Mouse (Mus musculus): ENCODE data around the gene Srrm1.
"Not testable (repeated sequence)": the region's sequence is repeated elsewhere in the genome, so short reads cannot be mapped to it uniquely, and the experiment has no call there.

Gene Srrm1

DNA sequence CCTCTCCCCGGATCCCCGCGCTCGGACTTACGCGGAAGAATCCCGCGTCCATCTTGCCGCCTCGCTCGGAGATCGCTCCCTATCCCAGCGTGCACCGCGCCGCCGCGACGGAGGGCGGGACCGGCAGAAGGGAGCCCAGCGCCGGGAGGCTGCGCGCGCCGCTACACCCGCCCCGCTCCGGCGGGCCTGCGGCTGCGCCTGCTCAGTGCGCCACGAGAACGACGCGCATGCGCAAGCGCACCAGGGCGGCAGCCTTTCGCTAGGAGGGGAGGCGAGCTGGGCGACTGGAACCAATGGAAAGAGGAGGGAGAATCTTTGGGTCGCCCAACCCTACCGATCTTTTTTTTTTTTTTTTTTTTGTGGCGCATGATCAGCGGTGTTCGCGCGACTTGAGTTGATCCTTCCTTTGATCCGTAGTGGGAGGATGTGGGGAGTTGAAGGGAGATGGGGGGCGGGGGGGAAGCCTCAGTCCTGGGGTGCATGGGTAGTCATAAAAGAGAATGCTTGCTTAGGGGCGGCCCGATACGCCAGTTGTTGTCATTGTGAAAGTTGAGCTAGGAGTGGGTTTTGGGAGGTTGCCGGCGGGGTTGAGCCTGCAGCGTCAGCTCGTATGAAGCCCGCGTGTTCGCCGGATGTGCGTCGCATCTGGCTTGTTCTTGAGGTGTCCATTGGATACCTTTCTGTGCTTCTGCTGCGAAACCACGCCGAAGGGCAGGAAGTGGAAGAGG is at the start of gene Srrm1:
Srrm1 (minus strand) TSS at position 256 of the 728 bp plus-strand sequence.
- in situ Hi-C loops (cut with MboI): no loop called here

GRCm38 (mm10) chr4:135401881-135402280 is 48.8 kb upstream of the Srrm1 start:
- in situ Hi-C loops (cut with MboI): no loop called here

GRCm38 (mm10) chr4:135397991-135398390 is 44.9 kb upstream of the Srrm1 start, which contains the start of gene Ncmap:
TSS of gene Ncmap (minus strand) at chr4:135398227.
- in situ Hi-C loops (cut with MboI): no loop called here

DNA sequence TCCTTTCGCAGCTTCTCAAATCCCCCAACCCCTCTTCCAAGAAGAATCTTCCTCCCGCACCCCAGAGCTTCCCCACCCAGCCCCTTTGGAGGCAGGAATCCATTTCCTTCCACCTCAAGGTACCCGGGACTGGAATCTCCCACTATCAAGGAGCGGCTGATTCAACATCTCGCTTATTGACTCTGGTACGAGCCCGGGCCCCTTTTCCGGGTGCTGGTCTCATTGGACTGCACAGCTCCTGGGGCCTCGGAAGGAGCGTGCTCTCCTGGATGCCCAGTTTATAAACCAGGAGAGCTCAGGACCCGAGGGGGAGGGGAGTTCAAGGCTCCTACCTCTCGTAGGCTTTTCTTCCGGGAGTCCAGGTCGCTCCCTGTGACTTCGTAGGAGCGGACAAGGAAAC is 44.4 kb upstream of the Srrm1 start:
- in situ Hi-C loops (cut with MboI): no loop called here

DNA sequence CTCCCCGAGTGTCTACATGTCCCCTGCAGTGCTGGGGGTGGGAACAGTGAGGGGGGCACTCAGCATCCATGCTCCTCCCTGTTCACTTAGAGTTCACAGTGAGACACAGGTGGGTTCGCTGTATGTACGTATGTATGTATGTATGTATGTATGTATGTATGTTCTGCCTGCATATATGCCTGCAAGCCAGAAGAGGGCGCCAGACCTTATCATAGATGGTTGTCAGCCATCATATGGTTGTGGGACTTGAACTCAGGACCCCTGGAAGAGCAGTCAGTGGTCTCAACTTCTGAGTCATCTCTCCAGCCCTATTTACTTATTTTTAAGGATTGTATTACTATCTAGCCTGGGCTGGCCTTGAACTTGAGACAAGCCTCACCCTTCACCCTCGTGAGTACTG is 43.2 kb upstream of the Srrm1 start:
- in situ Hi-C loops (cut with MboI): no loop called here

DNA sequence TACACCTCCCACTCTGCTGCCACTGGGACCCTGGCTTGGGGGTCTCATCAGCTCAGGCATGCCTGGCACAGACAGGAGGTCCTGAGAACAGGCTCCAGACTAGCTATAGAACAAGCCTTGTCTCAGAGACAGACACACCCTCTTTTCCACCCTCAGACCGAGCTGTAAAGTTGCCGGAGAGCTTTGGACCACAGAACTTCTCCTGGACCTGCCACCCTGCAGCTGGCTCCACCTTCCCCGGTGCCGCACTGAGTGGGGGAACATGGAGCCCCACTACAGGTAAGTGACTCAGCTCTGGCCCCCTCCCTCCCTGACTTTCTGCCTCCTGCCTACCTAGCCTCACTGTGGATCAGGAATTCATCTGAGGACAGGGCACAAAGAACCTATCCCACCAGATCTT is 42.3 kb upstream of the Srrm1 start:
- in situ Hi-C loops (cut with MboI): no loop called here

DNA sequence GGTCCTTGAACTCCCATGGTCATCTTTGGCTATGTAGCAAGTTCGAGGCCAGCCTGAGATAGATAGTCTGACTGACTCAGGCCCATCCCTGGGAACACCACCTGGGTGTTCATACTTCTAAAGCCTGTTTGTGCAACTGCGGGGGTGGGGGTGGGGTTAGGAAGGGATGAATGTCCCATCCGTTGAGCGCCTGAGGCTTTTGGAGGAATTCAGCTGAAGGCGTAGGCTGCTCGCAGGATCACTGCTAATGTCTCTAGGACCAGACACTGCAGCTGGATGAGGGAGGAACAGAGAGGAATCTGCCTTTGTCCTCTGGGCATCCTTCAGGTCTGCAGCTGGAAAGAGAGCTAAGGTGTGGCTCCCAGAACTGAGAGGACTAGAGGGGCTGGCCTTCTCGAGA is 41.5 kb upstream of the Srrm1 start:
- in situ Hi-C loops (cut with MboI): no loop called here

DNA sequence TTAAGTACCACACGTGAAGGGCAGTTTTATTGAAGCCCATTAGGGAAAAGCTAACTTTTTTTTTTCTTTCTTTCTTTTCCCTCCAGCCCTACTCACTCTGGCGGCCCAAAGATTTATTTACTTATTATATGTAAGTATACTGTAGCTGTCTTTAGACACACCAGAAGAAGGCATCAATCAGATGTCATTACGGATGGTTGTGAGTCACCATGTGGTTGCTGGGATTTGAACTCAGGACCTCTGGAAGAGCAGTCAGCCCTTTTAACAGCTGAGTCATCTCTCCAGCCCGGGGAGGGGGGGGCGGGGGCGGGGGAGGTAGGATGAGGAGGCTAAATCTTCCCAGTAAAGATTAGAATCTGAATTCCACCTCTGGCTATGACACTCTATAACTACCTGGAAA is 40.3 kb upstream of the Srrm1 start:
- in situ Hi-C loops (cut with MboI): no loop called here

GRCm38 (mm10) chr4:135392801-135393200 is 39.7 kb upstream of the Srrm1 start:
- in situ Hi-C loops (cut with MboI): no loop called here

DNA sequence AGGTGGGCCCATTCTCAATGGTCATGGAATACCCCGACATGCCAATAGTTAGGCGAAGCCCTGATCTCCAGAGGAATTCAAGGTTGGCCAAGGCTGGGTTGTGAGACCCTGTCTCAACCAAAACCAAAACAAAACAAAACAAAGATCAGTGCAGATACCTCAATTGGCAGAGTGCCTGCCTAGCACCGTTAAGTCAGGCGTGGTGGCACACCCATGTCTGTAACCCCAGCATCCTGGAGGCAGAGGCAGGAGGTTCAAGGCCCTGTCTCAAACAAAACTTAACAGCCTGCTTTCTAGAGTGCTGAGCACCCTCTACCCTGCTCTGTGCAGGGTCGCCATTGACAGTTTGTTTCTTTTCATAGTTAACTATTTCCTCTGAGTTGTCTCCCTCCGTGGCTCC is 37.9 kb upstream of the Srrm1 start:
- in situ Hi-C loops (cut with MboI): no loop called here

- in situ Hi-C loops (cut with MboI): no loop called here
Measured at GRCm38 (mm10) chr4:135385614-135386013, 32.5 kb upstream of the Srrm1 start.

DNA sequence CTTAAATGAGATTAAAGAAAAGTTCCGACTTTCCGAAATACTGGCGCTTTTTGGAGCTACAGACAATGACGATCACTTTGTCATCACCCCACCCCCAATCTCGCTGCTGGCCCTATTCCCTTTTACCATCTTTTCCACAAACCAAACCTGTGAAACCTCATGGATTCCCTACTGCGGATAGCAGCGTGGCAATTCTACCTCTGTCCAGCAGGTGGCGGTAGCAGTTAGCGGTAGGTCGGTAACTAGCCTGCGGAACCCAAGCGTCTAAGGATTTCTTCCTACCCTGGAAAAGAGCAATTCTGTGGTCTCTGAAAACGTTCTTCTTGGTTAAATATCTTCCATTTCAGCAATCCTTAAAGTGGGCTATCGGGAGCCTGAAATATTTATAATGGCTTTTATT is 29.2 kb upstream of the Srrm1 start:
- in situ Hi-C loops (cut with MboI): no loop called here

DNA sequence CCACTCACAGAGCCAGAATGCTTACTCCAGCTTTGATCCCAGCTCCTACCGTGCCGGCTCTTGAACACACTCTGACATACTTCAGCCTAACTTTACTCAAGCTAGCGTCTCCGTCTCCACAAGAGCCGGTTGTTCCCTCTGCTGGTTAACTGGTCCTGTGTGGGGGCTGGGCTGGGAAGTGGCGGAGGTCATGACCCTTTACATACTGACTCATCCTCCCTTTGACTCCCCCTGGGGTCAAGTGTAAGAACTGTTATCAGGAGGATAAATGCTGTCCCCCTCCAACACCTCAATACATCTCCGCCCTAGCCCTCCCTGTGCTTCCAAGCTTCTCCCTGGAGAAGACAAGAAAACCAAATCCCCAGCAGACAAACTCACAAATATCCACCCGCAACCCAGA is 28.2 kb upstream of the Srrm1 start:
- in situ Hi-C loops (cut with MboI): no loop called here

GRCm38 (mm10) chr4:135377241-135377640 is 24.1 kb upstream of the Srrm1 start:
- in situ Hi-C loops (cut with MboI): no loop called here

- in situ Hi-C loops (cut with MboI): no loop called here
Measured at GRCm38 (mm10) chr4:135375444-135375843, 22.3 kb upstream of the Srrm1 start.

DNA sequence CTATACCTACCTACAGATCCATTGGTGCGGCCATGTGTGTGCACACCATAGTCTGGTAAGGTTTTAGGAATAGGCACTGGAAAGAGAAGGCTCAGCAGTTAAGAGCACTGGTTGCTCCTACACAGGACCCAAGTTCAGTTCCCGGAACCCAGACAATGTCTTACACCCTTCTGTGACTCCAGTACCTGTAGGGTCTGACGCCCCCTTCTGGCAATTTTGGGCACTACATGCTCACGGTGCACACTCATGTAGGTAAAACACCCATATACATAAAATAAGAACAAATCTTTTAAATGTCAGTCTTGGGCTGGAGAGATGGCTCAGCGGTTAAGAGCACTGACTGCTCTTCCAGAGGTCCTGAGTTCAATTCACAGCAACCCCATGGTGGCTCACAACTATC is 20.2 kb upstream of the Srrm1 start:
- in situ Hi-C loops (cut with MboI): no loop called here

GRCm38 (mm10) chr4:135370372-135370771 is 17.3 kb upstream of the Srrm1 start:
- in situ Hi-C loops (cut with MboI): no loop called here

DNA sequence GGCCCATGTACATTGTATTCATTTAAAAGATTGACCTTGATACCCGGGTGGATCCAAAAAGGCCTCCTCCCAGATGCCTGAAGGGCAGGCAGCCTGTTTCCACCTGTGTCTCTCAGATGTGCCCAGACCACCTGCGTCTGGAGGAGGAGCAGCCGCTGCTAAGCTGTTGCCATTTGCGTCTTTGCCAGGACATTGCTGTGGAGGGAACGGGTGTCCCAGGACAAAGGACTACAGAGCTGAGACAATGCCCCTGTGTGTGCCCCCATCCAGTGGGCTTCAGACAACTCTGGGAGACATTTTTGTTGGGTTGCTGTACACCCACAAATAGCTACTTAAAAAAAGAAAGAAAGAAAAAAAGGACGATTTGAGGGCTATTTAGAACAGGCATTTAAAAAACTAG is 9.7 kb upstream of the Srrm1 start:
- in situ Hi-C loops (cut with MboI): no loop called here

GRCm38 (mm10) chr4:135361722-135362121 is 8.6 kb upstream of the Srrm1 start:
- in situ Hi-C loops (cut with MboI): no loop called here

GRCm38 (mm10) chr4:135358736-135359135 is 5.6 kb upstream of the Srrm1 start:
- in situ Hi-C loops (cut with MboI): no loop called here

- in situ Hi-C loops (cut with MboI): no loop called here
Measured at GRCm38 (mm10) chr4:135357221-135357920, 4.2 kb upstream of the Srrm1 start.

GRCm38 (mm10) chr4:135355886-135356550 is 2.9 kb upstream of the Srrm1 start:
- in situ Hi-C loops (cut with MboI): no loop called here

GRCm38 (mm10) chr4:135354751-135355150 is 1.6 kb upstream of the Srrm1 start:
- in situ Hi-C loops (cut with MboI): not testable (repeated sequence)

Measured in mature B cell (primary cell).